Mouse (Mus musculus) midbrain, embryonic 16.5 days (tissue): ENCODE measurements around the gene Morn1. TPM values are rescaled to one million over a fixed set of nuclear protein-coding genes. Genes with fewer than 3 reads are reported as not detected.
A peak's percentile ranks its signal among the peaks of the same experiment; 100 is the strongest.

Experiments
- ATAC-seq: fragments of 200-750 bp; cut with Nextera tagmentation; 2 replicates; pipeline ENCODE4 v1.8.0; 2017; ENCODE audit warnings: moderate TSS enrichment
- H3K27ac ChIP-seq: fragments of 300-500 bp; sonication (generic); 2 replicates; pipeline ENCODE4 v1.5.1; 2014; ENCODE audit warnings: mild to moderate bottlenecking, low read length, mixed read lengths
- H3K27me3 ChIP-seq: fragments of 300-500 bp; sonication (generic); 2 replicates; pipeline ENCODE4 v1.6.1; 2014; ENCODE audit warnings: low read depth, low read length, mixed read lengths; ENCODE audit not compliant: control insufficient read depth, insufficient read depth
- H3K36me3 ChIP-seq: fragments of 300-500 bp; sonication (generic); 2 replicates; pipeline ENCODE4 v1.6.1; 2014; ENCODE audit warnings: mild to moderate bottlenecking, low read length, moderate library complexity, mixed read lengths; ENCODE audit not compliant: control insufficient read depth, insufficient read depth
- H3K4me1 ChIP-seq: fragments of 300-500 bp; sonication (generic); 2 replicates; pipeline ENCODE4 v1.6.1; 2014; ENCODE audit warnings: mild to moderate bottlenecking, low read length, mixed read lengths; ENCODE audit not compliant: control insufficient read depth, insufficient read depth
- H3K4me2 ChIP-seq: fragments of 300-500 bp; sonication (generic); 2 replicates; pipeline ENCODE4 v1.6.1; 2014; ENCODE audit warnings: mild to moderate bottlenecking, low read length, mixed read lengths
- H3K4me3 ChIP-seq: fragments of 300-500 bp; sonication (generic); 2 replicates; pipeline ENCODE4 v1.5.1; 2014; ENCODE audit warnings: low read depth, mild to moderate bottlenecking, low read length, moderate library complexity, mixed read lengths
- H3K9ac ChIP-seq: fragments of 300-500 bp; sonication (generic); 2 replicates; pipeline ENCODE4 v1.6.1; 2014; ENCODE audit warnings: low read depth, low read length, mixed read lengths
- H3K9me3 ChIP-seq: fragments of 300-500 bp; sonication (generic); replicated peaks from 2 replicates; pipeline ENCODE4 v1.6.1; 2014; ENCODE audit warnings: mild to moderate bottlenecking, low read length, mixed read lengths; ENCODE audit not compliant: control insufficient read depth, poor library complexity, severe bottlenecking
- WGBS: fragments of 180-500 bp; shearing (Covaris S2); extraction: QIAGEN DNeasy Blood & Tissue Kit; methylation state at CpG from one replicate; pipeline ENCODE4 v1.1.7; 2014; 5-methylcytosine and 5-hydroxymethylcytosine counted together
- polyA plus RNA-seq: library from polyadenylated mRNA; unstranded; fragments of >200 nt; fragmentation: Nextera tagmentation; extraction: Ambion mirVana; gene quantifications from 2 replicates; pipeline ENCODE4 v1.2.1, GENCODE M21; 2015

The Morn1 gene
- polyA plus RNA-seq, 1 experiment from 2014 or later, result 8.9 TPM

GRCm38 (mm10) chr4:155085206-155086107 lies 920 bp upstream of the Morn1 start:
- Histone ChIP-seq H3K4me3 (peak overlapping the region; percentile 88), H3K36me3 (peaks cover 13% of the 10 kb centered on the region), H3K9ac (peak overlapping the region; percentile 90), H3K9me3 (no peaks in the 10 kb centered on the region), H3K27me3 (no peaks in the 10 kb centered on the region), H3K4me2 (peak overlapping the region; percentile 84), H3K27ac (peak overlapping the region; percentile 92), H3K4me1 (peaks cover 22% of the 10 kb centered on the region)
- ATAC-seq, result peak; percentile 66
- 8% methylated on average over 25 of the region's 35 CpGs for WGBS

- Histone ChIP-seq H3K9ac (no peak overlapping the region), H3K9me3 (no peaks in the 10 kb centered on the region), H3K4me2 (no peak overlapping the region), H3K4me1 (peaks cover 20% of the 10 kb centered on the region), H3K27me3 (no peaks in the 10 kb centered on the region), H3K36me3 (peaks cover 4% of the 10 kb centered on the region; the same call in 1 of the 2 replicates), H3K27ac (no peak overlapping the region), H3K4me3 (no peak overlapping the region)
- ATAC-seq, result no peak
- 91% methylated on average over 5 of the region's 5 CpGs for WGBS
Measured at GRCm38 (mm10) chr4:155089241-155089640, 2.9 kb downstream of the Morn1 start.

- 94% methylated on average over 4 of the region's 4 CpGs for WGBS
- Histone ChIP-seq H3K4me1 (peaks cover 11% of the 10 kb centered on the region), H3K9ac (no peak overlapping the region), H3K4me2 (no peak overlapping the region), H3K27ac (no peak overlapping the region), H3K36me3 (peaks cover 4% of the 10 kb centered on the region; the same call in 1 of the 2 replicates), H3K4me3 (no peak overlapping the region), H3K27me3 (no peaks in the 10 kb centered on the region), H3K9me3 (no peaks in the 10 kb centered on the region)
- ATAC-seq, result no peak
Measured at GRCm38 (mm10) chr4:155090147-155090546, 3.8 kb downstream of the Morn1 start.

GRCm38 (mm10) chr4:155090688-155091449 lies 4.5 kb downstream of the Morn1 start:
- Histone ChIP-seq H3K27ac (no peak overlapping the region), H3K9me3 (no peaks in the 10 kb centered on the region), H3K27me3 (no peaks in the 10 kb centered on the region), H3K36me3 (peaks cover 4% of the 10 kb centered on the region; the same call in 1 of the 2 replicates), H3K4me3 (no peak overlapping the region), H3K4me2 (no peak overlapping the region), H3K4me1 (peaks cover 11% of the 10 kb centered on the region), H3K9ac (no peak overlapping the region)
- 90% methylated on average over 13 of the region's 13 CpGs for WGBS
- ATAC-seq, result no peak

GRCm38 (mm10) chr4:155092718-155093430 lies 6.5 kb downstream of the Morn1 start:
- H3K4me3 ChIP-seq, result no peak overlapping the region
- H3K27me3 ChIP-seq, result no peaks in the 10 kb centered on the region
- no peaks in the 10 kb centered on the region for H3K9me3 ChIP-seq
- no peak overlapping the region for H3K9ac ChIP-seq
- no peak overlapping the region for H3K27ac ChIP-seq
- ATAC-seq, result no peak
- H3K36me3 ChIP-seq, result peaks cover 4% of the 10 kb centered on the region; the same call in 1 of the 2 replicates
- H3K4me1 ChIP-seq, result 0 out of 2 replicates have a peak, but pooled peaks cover 3% of the 10 kb centered on the region
- no peak overlapping the region for H3K4me2 ChIP-seq
- WGBS, result 94% methylated on average over 19 of the region's 19 CpGs

- Histone ChIP-seq H3K9ac (no peak overlapping the region), H3K27me3 (no peaks in the 10 kb centered on the region), H3K27ac (no peak overlapping the region), H3K9me3 (no peaks in the 10 kb centered on the region), H3K4me2 (no peak overlapping the region), H3K36me3 (peaks cover 4% of the 10 kb centered on the region; the same call in 1 of the 2 replicates), H3K4me3 (no peak overlapping the region), H3K4me1 (0 out of 2 replicates have a peak, but pooled peaks cover 3% of the 10 kb centered on the region)
- 82% methylated on average over 7 of the region's 7 CpGs for WGBS
- ATAC-seq, result no peak
Measured at GRCm38 (mm10) chr4:155093431-155094149, 7.2 kb downstream of the Morn1 start.

GRCm38 (mm10) chr4:155094565-155094964 lies 8.2 kb downstream of the Morn1 start:
- Histone ChIP-seq H3K9ac (no peak overlapping the region), H3K27ac (no peak overlapping the region), H3K4me1 (0 out of 2 replicates have a peak, but pooled peaks cover 3% of the 10 kb centered on the region), H3K36me3 (0 out of 2 replicates have a peak, but pooled peaks cover 2% of the 10 kb centered on the region), H3K4me3 (no peak overlapping the region), H3K27me3 (no peaks in the 10 kb centered on the region), H3K9me3 (no peaks in the 10 kb centered on the region), H3K4me2 (no peak overlapping the region)
- WGBS, result 72% methylated on average over 3 of the region's 3 CpGs
- peak; percentile 40; the same call in 1 of the 2 replicates for ATAC-seq
